Mouse (Mus musculus): ENCODE measurements around the gene Fcgr4.

GRCm38 (mm10) chr1:171039880-171040279, 21.2 kb downstream of the Fcgr4 start:
- no peak for TF ChIP-seq CTCF (IDR thresholded peaks at IDR 0.05; ENCODE audit: control insufficient read depth, insufficient read depth, insufficient read length)
- no peak for TF ChIP-seq CEBPB (IDR thresholded peaks at IDR 0.05; ENCODE audit: low read depth)
- no peak for TF ChIP-seq MYOG (IDR thresholded peaks at IDR 0.05; ENCODE audit: control insufficient read depth, extremely low read depth, insufficient read length)
- TF ChIP-seq MYOD1 (IDR thresholded peaks at IDR 0.05; ENCODE audit: control insufficient read depth, insufficient read length, low read depth) = no peak
- TF ChIP-seq MAX (IDR thresholded peaks at IDR 0.05) = no peak

All from C2C12 (cell line).